Mouse (Mus musculus): ENCODE measurements around the gene Fam172a.
A peak's percentile ranks its signal among the peaks of the same experiment; 100 is the strongest.
"Not testable (repeated sequence)": the region's sequence is repeated elsewhere in the genome, so short reads cannot be mapped to it uniquely, and the experiment has no call there.

Gene Fam172a

DNA sequence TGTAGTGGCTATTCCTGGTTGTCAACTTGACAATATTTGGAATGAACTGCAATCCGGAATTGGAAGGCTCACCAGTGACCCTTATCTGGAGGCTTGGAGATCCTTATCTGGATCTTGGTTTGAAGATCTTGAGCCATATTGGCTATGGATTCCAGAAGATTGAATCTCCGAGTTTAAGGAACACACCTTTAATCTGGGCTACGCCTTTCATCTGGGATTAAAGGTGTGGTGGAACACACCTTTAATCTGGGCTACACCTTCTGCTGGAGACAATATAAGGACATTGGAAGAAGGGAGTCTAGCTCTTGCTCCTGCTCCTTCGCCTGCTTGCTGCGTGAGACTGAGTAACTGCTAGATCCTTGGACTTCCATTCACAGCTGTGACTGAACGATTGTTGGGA, at the start of gene Fam172a:
Gene Fam172a (plus strand): TSS at position 301 of the 400 bp plus-strand sequence.
- not testable (repeated sequence) for DNase-seq (ENCODE audit: low spot score in 2 of 2)

DNA sequence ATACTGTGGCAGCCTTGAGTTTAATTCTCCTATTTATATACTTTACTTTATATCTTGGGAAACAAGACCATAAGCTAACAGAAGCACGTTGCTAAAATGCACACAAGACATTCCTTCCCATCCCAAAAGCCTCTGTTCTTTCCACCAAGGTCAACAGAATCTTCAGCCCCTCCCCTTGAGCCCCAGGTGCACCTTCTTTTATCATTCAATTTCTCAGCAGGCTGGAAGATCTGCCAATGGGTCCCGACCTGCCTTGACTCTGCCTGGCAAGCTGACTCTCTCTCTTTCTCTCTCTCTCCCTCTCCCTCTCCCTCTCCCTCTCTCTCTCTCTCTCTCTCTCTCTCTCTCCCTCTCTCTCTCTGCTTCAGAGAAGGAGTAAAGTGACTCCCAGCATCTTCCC, 13.2 kb upstream of the Fam172a start:
- DNase-seq (ENCODE audit: low spot score in 2 of 2): no peak

DNA sequence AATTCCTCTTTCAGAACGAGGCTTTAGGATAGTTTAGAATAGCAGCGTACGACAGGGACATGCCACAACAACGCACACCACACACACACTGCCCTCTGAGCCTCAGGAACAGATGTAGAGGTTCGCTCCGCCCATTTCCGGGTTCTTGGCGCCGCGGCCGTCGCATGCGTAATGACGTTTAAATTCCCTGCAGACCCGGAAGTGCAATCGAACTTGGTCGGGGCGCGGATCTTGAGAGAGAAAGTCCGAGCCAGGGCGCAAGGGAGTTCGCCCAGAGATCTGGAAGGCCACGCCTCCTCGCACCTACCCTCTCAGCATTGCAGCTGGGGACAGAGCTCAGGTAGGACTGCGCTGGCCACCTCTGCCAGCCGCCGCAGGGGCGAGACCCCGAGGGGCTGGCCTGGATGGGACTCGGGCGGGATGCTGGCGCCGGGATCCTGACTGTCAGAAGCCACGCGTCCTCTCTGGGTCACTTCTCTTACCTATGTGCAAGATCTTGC, 6.7 kb downstream of the Fam172a start:
- DNase-seq (ENCODE audit: low spot score in 2 of 2): peak; percentile 84 to 93

DNA sequence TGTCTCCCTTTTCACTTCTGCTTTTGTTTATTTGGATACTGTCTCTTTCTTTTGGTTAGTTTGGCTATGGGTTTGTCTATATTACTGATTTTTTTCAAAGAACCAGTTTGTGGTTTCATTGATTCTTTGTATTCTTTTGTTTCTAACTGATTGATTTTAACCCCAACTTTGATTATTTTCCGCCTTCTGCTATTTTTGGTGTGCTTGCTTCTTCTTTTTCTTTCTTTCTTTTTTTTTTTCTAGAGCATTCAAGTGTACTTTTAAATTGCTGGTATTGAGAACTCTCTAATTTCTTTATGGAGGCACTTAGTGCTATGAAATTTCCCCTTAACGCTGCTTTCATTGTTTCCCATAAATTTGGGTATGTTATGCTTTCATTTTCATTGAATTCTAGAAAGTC, 15.7 kb downstream of the Fam172a start:
- no peak for DNase-seq (ENCODE audit: low spot score in 2 of 2)

- no peak for DNase-seq (ENCODE audit: low spot score in 2 of 2)
These were observed 41.0 kb downstream of the Fam172a start for GRCm38 (mm10) chr13:77742822-77743221.

GRCm38 (mm10) chr13:77777606-77778005, 75.8 kb downstream of the Fam172a start:
- no peak for DNase-seq (ENCODE audit: low spot score in 2 of 2)

DNA sequence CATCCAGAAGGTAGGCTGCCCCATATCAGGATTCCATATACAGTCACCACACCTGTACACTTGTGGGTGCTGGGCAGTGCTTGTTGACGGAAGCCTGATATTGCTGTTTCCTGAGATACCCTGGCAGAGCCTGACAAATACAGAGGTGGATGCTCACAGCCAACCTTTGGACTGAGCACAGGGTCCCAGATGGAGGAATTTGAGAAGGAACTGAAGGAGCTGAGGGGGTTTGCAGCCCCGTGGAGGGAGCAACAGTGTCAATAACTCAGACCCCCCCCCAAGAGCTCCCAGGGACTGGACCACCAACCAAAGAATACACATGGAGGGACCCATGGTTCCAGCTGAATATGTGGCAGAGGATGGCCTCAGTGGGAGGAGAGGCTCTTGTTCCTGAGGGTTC, 105.5 kb downstream of the Fam172a start:
- not testable (repeated sequence) for DNase-seq (ENCODE audit: low spot score in 2 of 2)

GRCm38 (mm10) chr13:77810449-77810848, 108.6 kb downstream of the Fam172a start:
- DNase-seq (ENCODE audit: low spot score in 2 of 2): no peak

DNA sequence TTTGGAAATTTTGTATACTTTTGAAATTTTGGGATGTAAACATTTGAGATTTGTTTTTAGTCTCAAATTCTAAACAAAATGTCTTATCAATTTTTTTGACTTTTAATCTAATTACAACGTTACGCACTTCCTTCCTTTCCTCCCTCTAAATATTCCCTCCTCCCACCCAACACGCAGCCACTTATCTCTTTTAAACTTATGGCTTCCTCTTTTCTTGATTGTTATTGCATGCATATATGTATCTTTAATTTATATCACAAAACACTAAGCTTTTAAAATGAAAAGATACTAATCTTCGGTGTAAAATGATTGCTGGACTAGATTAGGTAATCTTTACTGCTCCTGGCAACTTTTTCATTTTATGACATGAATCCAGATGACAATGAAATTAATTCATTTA, 124.3 kb downstream of the Fam172a start:
- no peak for DNase-seq (ENCODE audit: low spot score in 2 of 2)

DNA sequence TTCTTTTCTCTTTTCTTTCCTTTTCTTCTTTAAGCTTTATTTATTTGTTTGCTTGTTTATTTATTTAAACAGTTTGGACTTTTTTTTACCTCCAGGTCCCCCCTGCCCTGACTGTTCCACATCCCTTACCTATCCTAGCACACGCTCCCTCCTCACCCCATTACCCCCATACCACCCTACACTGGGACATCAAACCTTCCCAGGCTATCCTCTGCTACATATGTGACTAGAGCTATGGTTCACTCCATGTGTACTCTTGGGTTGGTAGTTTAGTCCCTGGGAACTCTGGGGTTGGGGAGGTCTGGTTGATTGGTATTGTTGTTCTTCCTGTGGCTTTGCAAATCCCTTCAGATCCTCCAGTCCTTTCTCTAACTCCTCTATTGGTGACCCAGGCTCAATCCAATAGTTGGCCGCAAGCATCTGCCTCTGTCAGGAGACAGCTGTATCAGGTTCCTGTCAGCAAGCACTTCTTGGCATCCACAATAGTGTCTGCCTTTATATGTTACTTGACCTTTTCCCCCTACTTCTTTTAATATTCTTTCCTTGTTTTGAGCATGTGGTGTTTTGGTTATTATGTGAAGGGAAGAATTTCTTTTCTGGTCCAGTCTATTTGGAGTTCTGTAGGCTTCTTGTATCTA, 141.3 kb downstream of the Fam172a start:
- DNase-seq (ENCODE audit: low spot score in 2 of 2): no peak

GRCm38 (mm10) chr13:77848868-77849267, 147.0 kb downstream of the Fam172a start:
- no peak for DNase-seq (ENCODE audit: low spot score in 2 of 2)

- DNase-seq (ENCODE audit: low spot score in 2 of 2): no peak
These were observed 163.0 kb downstream of the Fam172a start for GRCm38 (mm10) chr13:77864804-77865203.

- DNase-seq (ENCODE audit: low spot score in 2 of 2): no peak
These were observed 166.5 kb downstream of the Fam172a start for GRCm38 (mm10) chr13:77868314-77868713.

GRCm38 (mm10) chr13:77878120-77878519, 176.3 kb downstream of the Fam172a start:
- no peak for DNase-seq (ENCODE audit: low spot score in 2 of 2)

GRCm38 (mm10) chr13:77878545-77878944, 176.7 kb downstream of the Fam172a start:
- no peak for DNase-seq (ENCODE audit: low spot score in 2 of 2)

GRCm38 (mm10) chr13:77897619-77898018, 195.8 kb downstream of the Fam172a start:
- no peak for DNase-seq (ENCODE audit: low spot score in 2 of 2)

- no peak for DNase-seq (ENCODE audit: low spot score in 2 of 2)
These were observed 196.4 kb downstream of the Fam172a start for GRCm38 (mm10) chr13:77898066-77898796.

DNA sequence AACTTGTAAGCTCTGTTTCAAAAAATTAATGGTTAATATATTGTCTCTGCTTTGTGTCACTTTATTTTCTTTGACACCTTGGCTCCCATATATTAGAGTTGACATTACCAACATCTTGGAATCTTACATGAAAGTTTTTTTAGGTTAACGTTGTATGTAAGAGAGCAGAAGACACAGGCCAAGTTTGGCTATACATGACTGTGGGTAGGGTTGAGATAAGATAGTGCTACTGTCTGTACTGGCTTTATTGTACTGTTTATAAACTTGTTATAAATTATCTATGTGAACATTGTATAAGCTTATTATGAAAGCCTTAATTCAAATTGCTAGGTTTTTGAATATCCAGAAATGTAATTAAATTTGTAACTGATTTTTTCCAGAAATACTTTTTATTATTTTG, 197.9 kb downstream of the Fam172a start:
- DNase-seq (ENCODE audit: low spot score in 2 of 2): no peak

GRCm38 (mm10) chr13:77900843-77901242, 199.0 kb downstream of the Fam172a start:
- DNase-seq (ENCODE audit: low spot score in 2 of 2): no peak

DNA sequence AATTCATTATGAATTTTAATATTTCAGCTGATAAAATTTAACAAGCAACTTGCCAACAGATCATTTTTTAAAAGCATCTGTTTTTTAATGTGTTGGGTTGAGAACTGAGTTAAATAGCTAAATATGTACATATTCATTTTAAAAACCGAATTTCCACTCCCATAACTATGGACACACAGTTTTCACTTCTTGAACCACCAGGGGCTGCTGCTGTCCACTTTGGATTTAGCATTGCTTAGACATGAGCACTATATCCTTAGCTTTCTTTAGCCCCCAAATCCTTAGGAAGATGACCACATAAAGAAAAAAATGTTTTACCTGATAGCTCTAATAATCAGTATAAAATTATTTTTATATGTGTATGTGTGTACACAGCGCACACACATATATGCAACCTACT, 207.4 kb downstream of the Fam172a start:
- no peak for DNase-seq (ENCODE audit: low spot score in 2 of 2)

GRCm38 (mm10) chr13:77922834-77923233, 221.0 kb downstream of the Fam172a start:
- no peak for DNase-seq (ENCODE audit: low spot score in 2 of 2)

- no peak for DNase-seq (ENCODE audit: low spot score in 2 of 2)
These were observed 255.8 kb downstream of the Fam172a start for GRCm38 (mm10) chr13:77957611-77958010.

Data from urinary bladder, postnatal 4 days (tissue).